Mouse (Mus musculus) liver, embryonic 11.5 days (tissue): Measurements from ENCODE around the gene Gm37240. TPM values are rescaled to one million over a fixed set of nuclear protein-coding genes. Genes with fewer than 3 reads are reported as not detected.

ENCODE experiments used
- ATAC-seq: fragments of 200-750 bp; cut with Nextera tagmentation; replicated peaks from 2 replicates; pipeline ENCODE4 v1.8.0; 2017; ENCODE audit warnings: moderate number of reproducible peaks, mild to moderate bottlenecking, moderate TSS enrichment, moderate library complexity; ENCODE audit not compliant: low FRiP score
- DNase-seq: peaks from one replicate; pipeline ENCODE4 v3.0.0-alpha.2; 2017; ENCODE audit warnings: low spot score
- H3K27ac ChIP-seq: fragments of 300-500 bp; sonication (generic); 2 replicates; pipeline ENCODE4 v1.5.1; 2014; ENCODE audit warnings: mild to moderate bottlenecking, low read depth, low read length, control low read depth
- H3K27me3 ChIP-seq: fragments of 300-500 bp; sonication (generic); replicated peaks from 2 replicates; pipeline ENCODE4 v1.6.1; 2014; ENCODE audit warnings: low read length, mixed read lengths; ENCODE audit not compliant: control insufficient read depth, insufficient read depth
- H3K36me3 ChIP-seq: fragments of 300-500 bp; sonication (generic); 2 replicates; pipeline ENCODE4 v1.6.1; 2014; ENCODE audit warnings: mild to moderate bottlenecking, low read length, moderate library complexity, mixed read lengths; ENCODE audit not compliant: control insufficient read depth, insufficient read depth
- H3K4me1 ChIP-seq: fragments of 300-500 bp; sonication (generic); replicated peaks from 2 replicates; pipeline ENCODE4 v1.6.1; 2014; ENCODE audit warnings: low read length, mixed read lengths; ENCODE audit not compliant: control insufficient read depth, insufficient read depth
- H3K4me2 ChIP-seq: fragments of 300-500 bp; sonication (generic); 2 replicates; pipeline ENCODE4 v1.6.1; 2014; ENCODE audit warnings: mild to moderate bottlenecking, control low read depth, moderate library complexity
- H3K4me3 ChIP-seq: fragments of 300-500 bp; sonication (generic); 2 replicates; pipeline ENCODE4 v1.5.1; 2014; ENCODE audit warnings: low read depth, low read length, control low read depth
- H3K9ac ChIP-seq: fragments of 300-500 bp; sonication (generic); 2 replicates; pipeline ENCODE4 v1.6.1; 2014; ENCODE audit warnings: low read depth, low read length, control low read depth
- H3K9me3 ChIP-seq: fragments of 300-500 bp; sonication (generic); 2 replicates; pipeline ENCODE4 v1.6.1; 2016; ENCODE audit warnings: low read length, inconsistent platforms, mixed read lengths; ENCODE audit not compliant: control insufficient read depth
- WGBS: fragments of 180-500 bp; shearing (Covaris S2); extraction: QIAGEN DNeasy Blood & Tissue Kit; methylation state at CpG from one replicate; pipeline ENCODE4 v1.1.7; 2014; 5-methylcytosine and 5-hydroxymethylcytosine counted together
- polyA plus RNA-seq: library from polyadenylated mRNA; unstranded; fragments of >200 nt; fragmentation: Nextera tagmentation; extraction: Ambion mirVana; gene quantifications from 2 replicates; pipeline ENCODE4 v1.2.1, GENCODE M21; 2014

Gm37240 gene
- polyA plus RNA-seq, 1 experiment from 2014 or later = 1.6 TPM

GRCm38 (mm10) chr3:85172532-85172931, 714.8 kb downstream of the Gm37240 start:
- Histone ChIP-seq H3K27ac (no peak overlapping the region), H3K9ac (no peak overlapping the region), H3K4me3 (no peak overlapping the region), H3K9me3 (no peaks in the 10 kb centered on the region), H3K27me3 (no peaks in the 10 kb centered on the region), H3K36me3 (no peaks in the 10 kb centered on the region), H3K4me2 (no peak overlapping the region), H3K4me1 (peaks cover 5% of the 10 kb centered on the region; the same call in 1 of the 2 replicates)
- 74% methylated on average over 11 of the region's 11 CpGs for WGBS
- ATAC-seq = no peak
- no peak for DNase-seq

- DNase-seq = no peak
- ATAC-seq = no peak
- Histone ChIP-seq H3K4me2 (no peak overlapping the region), H3K27me3 (no peaks in the 10 kb centered on the region), H3K9me3 (no peaks in the 10 kb centered on the region), H3K36me3 (no peaks in the 10 kb centered on the region), H3K27ac (no peak overlapping the region), H3K4me1 (peaks cover 5% of the 10 kb centered on the region; the same call in 1 of the 2 replicates), H3K4me3 (no peak overlapping the region), H3K9ac (no peak overlapping the region)
- WGBS = 80% methylated on average over 12 of the region's 12 CpGs
Measured at GRCm38 (mm10) chr3:85172096-85172495, 715.2 kb downstream of the Gm37240 start.

- Histone ChIP-seq H3K4me2 (no peak overlapping the region), H3K4me1 (0 out of 2 replicates have a peak, but pooled peaks cover 1% of the 10 kb centered on the region), H3K36me3 (no peaks in the 10 kb centered on the region), H3K9me3 (no peaks in the 10 kb centered on the region), H3K27ac (no peak overlapping the region), H3K4me3 (no peak overlapping the region), H3K27me3 (no peaks in the 10 kb centered on the region), H3K9ac (no peak overlapping the region)
- ATAC-seq (no peak), DNase-seq (no peak)
- 81% methylated on average over 2 of the region's 2 CpGs for WGBS
Measured at GRCm38 (mm10) chr3:85168816-85169215, 718.5 kb downstream of the Gm37240 start.

GRCm38 (mm10) chr3:85164931-85165330, 722.4 kb downstream of the Gm37240 start:
- H3K4me1 ChIP-seq = no peaks in the 10 kb centered on the region
- H3K27me3 ChIP-seq = no peaks in the 10 kb centered on the region
- no peak for ATAC-seq
- H3K4me3 ChIP-seq = no peak overlapping the region
- H3K27ac ChIP-seq = no peak overlapping the region
- no peaks in the 10 kb centered on the region for H3K36me3 ChIP-seq
- no peaks in the 10 kb centered on the region for H3K9me3 ChIP-seq
- no peak for DNase-seq
- H3K9ac ChIP-seq = no peak overlapping the region
- WGBS = 17% methylated on average over 1 of the region's 1 CpGs
- H3K4me2 ChIP-seq = no peak overlapping the region

GRCm38 (mm10) chr3:85163396-85163795, 723.9 kb downstream of the Gm37240 start:
- ATAC-seq (no peak), DNase-seq (no peak)
- no peak overlapping the region for H3K27ac ChIP-seq
- no peaks in the 10 kb centered on the region for H3K4me1 ChIP-seq
- H3K4me3 ChIP-seq = no peak overlapping the region
- no peak overlapping the region for H3K4me2 ChIP-seq
- H3K9ac ChIP-seq = no peak overlapping the region
- 82% methylated on average over 5 of the region's 5 CpGs for WGBS
- H3K27me3 ChIP-seq = no peaks in the 10 kb centered on the region
- H3K36me3 ChIP-seq = no peaks in the 10 kb centered on the region
- no peaks in the 10 kb centered on the region for H3K9me3 ChIP-seq

- 73% methylated on average over 3 of the region's 3 CpGs for WGBS
- no peaks in the 10 kb centered on the region for H3K36me3 ChIP-seq
- no peak overlapping the region for H3K4me3 ChIP-seq
- no peaks in the 10 kb centered on the region for H3K9me3 ChIP-seq
- H3K27me3 ChIP-seq = no peaks in the 10 kb centered on the region
- ATAC-seq (no peak), DNase-seq (no peak)
- H3K27ac ChIP-seq = no peak overlapping the region
- H3K9ac ChIP-seq = no peak overlapping the region
- no peaks in the 10 kb centered on the region for H3K4me1 ChIP-seq
- no peak overlapping the region for H3K4me2 ChIP-seq
Measured at GRCm38 (mm10) chr3:85162430-85162829, 724.9 kb downstream of the Gm37240 start.

- DNase-seq (no peak), ATAC-seq (no peak)
- Histone ChIP-seq H3K36me3 (no peaks in the 10 kb centered on the region), H3K27me3 (no peaks in the 10 kb centered on the region), H3K4me2 (no peak overlapping the region), H3K9ac (no peak overlapping the region), H3K9me3 (no peaks in the 10 kb centered on the region), H3K4me3 (no peak overlapping the region), H3K4me1 (no peaks in the 10 kb centered on the region), H3K27ac (no peak overlapping the region)
- WGBS = 81% methylated on average over 10 of the region's 10 CpGs
Measured at GRCm38 (mm10) chr3:85160816-85161215, 726.5 kb downstream of the Gm37240 start.

- Histone ChIP-seq H3K36me3 (no peaks in the 10 kb centered on the region), H3K4me2 (no peak overlapping the region), H3K4me3 (no peak overlapping the region), H3K27me3 (no peaks in the 10 kb centered on the region), H3K9me3 (no peaks in the 10 kb centered on the region), H3K4me1 (no peaks in the 10 kb centered on the region), H3K27ac (no peak overlapping the region), H3K9ac (no peak overlapping the region)
- 82% methylated on average over 6 of the region's 6 CpGs for WGBS
- ATAC-seq (no peak), DNase-seq (no peak)
Measured at GRCm38 (mm10) chr3:85159631-85160030, 727.7 kb downstream of the Gm37240 start.

- 73% methylated on average over 4 of the region's 4 CpGs for WGBS
- DNase-seq = no peak
- no peak for ATAC-seq
- Histone ChIP-seq H3K36me3 (no peaks in the 10 kb centered on the region), H3K9me3 (no peaks in the 10 kb centered on the region), H3K4me1 (no peaks in the 10 kb centered on the region), H3K27ac (no peak overlapping the region), H3K27me3 (no peaks in the 10 kb centered on the region), H3K9ac (no peak overlapping the region), H3K4me2 (no peak overlapping the region), H3K4me3 (no peak overlapping the region)
Measured at GRCm38 (mm10) chr3:85148816-85149215, 738.5 kb downstream of the Gm37240 start.
